Mouse (Mus musculus) kidney, adult 10 weeks (tissue): Measurements from ENCODE around the gene Tmem201. TPM values are rescaled to one million over a fixed set of nuclear protein-coding genes. Genes with fewer than 3 reads are reported as not detected.

ENCODE experiments used
- polyA plus RNA-seq: library from polyadenylated mRNA; stranded (reverse); fragments of 350-450 nt; fragmentation: Illumina TruSeq; extraction: RNeasy Lipid Tissue Mini Kit (QIAGEN cat#74804); gene quantifications from one replicate; pipeline ENCODE4 v1.2.3, GENCODE M21; 2014; ENCODE audit warnings: low read depth, low replicate concordance

Gene Tmem201
- 1.1 TPM for polyA plus RNA-seq

GRCm38 (mm10) chr4:149737383-149738324, at the start of gene Tmem201:
Gene Tmem201 (minus strand): TSS chr4:149738044.

DNA sequence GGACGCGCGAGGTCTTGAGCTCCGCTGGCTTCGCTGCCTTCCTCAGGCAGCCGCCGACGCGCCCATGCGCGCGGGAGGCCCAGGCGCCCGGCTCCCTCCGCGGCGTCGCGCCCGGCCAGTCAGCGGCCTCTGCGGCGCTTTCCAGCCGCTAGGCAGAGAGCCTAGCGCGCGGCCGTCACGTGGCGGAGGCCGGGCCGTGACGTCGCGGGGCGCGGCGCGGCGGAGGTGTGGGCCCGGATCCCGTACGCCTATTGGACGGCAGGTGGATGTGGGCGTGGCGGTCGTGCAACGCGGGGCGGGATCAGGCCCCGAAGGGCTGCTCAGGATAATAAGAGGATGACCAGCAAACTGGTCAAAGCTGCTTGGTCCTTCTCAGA, 36.2 kb upstream of the Tmem201 start, which contains the start of gene Slc25a33:
Slc25a33 (minus strand) TSS at position 184 of the 377 bp plus-strand sequence.

GRCm38 (mm10) chr4:149702210-149702979, 35.4 kb downstream of the Tmem201 start, which contains the start of gene Pik3cd:
Gene Pik3cd (minus strand): TSS chr4:149702571.

Other genes with a start within 250 kb of the Tmem201 start
- 7.8 TPM for gene Ctnnbip1, start 219.8 kb downstream of the Tmem201 start, polyA plus RNA-seq
- gene Clstn1, start 151.6 kb downstream of the Tmem201 start, polyA plus RNA-seq: 9.2 TPM
- gene Pik3cd, start 35.5 kb downstream of the Tmem201 start, polyA plus RNA-seq: 0.08 TPM
- 6.6 TPM for gene Slc25a33, start 36.2 kb upstream of the Tmem201 start, polyA plus RNA-seq
- gene Spsb1, start 217.0 kb upstream of the Tmem201 start, polyA plus RNA-seq: 1.0 TPM